Mouse (Mus musculus): ENCODE measurements around the gene Olfr370. TPM values are rescaled to one million over a fixed set of nuclear protein-coding genes. Genes with fewer than 3 reads are reported as not detected.
"Not testable (repeated sequence)": the region's sequence is repeated elsewhere in the genome, so short reads cannot be mapped to it uniquely, and the experiment has no call there.

The Olfr370 gene
- not detected in 2 replicates for polyA plus RNA-seq (2012; rRNA removed)

- Histone ChIP-seq H3K4me1 (ENCODE audit: control insufficient read depth, insufficient read depth, low read length) (no peaks in the 10 kb centered on the region), H3K4me3 (replicated peaks; ENCODE audit: extremely low read depth, low read depth, low read length) (no peak within 1 kb of the TSS)
- no peak for DNase-seq
- TF ChIP-seq POLR2A (IDR thresholded peaks at IDR 0.05; ENCODE audit: borderline replicate concordance, extremely low read depth, low read depth, low read length) (no peak), CTCF (IDR thresholded peaks at IDR 0.05; ENCODE audit: insufficient read depth, low read length) (no peak)
- 63% methylated on average over 3 of the region's 3 CpGs for WGBS
These were observed at the start of gene Olfr370 for GRCm38 (mm10) chr8:83535736-83536135. Olfr370 (plus strand) TSS chr8:83535780.

GRCm38 (mm10) chr8:83511696-83512095, 23.9 kb upstream of the Olfr370 start:
- Histone ChIP-seq H3K4me1 (ENCODE audit: control insufficient read depth, insufficient read depth, low read length) (no peaks in the 10 kb centered on the region), H3K4me3 (replicated peaks; ENCODE audit: extremely low read depth, low read depth, low read length) (no peak overlapping the region)
- WGBS, result 68% methylated on average over 3 of the region's 3 CpGs
- no peak for TF ChIP-seq CTCF (IDR thresholded peaks at IDR 0.05; ENCODE audit: insufficient read depth, low read length)
- no peak for TF ChIP-seq POLR2A (IDR thresholded peaks at IDR 0.05; ENCODE audit: borderline replicate concordance, extremely low read depth, low read depth, low read length)
- DNase-seq, result no peak

- 50% methylated on average over 3 of the region's 3 CpGs for WGBS
- DNase-seq, result no peak
- Histone ChIP-seq H3K4me3 (replicated peaks; ENCODE audit: extremely low read depth, low read depth, low read length) (no peak overlapping the region), H3K4me1 (ENCODE audit: control insufficient read depth, insufficient read depth, low read length) (no peaks in the 10 kb centered on the region)
- TF ChIP-seq POLR2A (IDR thresholded peaks at IDR 0.05; ENCODE audit: borderline replicate concordance, extremely low read depth, low read depth, low read length) (no peak), CTCF (IDR thresholded peaks at IDR 0.05; ENCODE audit: insufficient read depth, low read length) (no peak)
These were observed 15.1 kb upstream of the Olfr370 start for GRCm38 (mm10) chr8:83520432-83520831.

- not testable (repeated sequence) for DNase-seq; H3K4me1 ChIP-seq (ENCODE audit: control insufficient read depth, insufficient read depth, low read length); H3K4me3 ChIP-seq (replicated peaks; ENCODE audit: extremely low read depth, low read depth, low read length)
- 53% methylated on average over 3 of the region's 3 CpGs for WGBS
These were observed 14.7 kb upstream of the Olfr370 start for GRCm38 (mm10) chr8:83520907-83521306.

- no peak overlapping the region for H3K4me3 ChIP-seq (replicated peaks; ENCODE audit: extremely low read depth, low read depth, low read length)
- TF ChIP-seq POLR2A (IDR thresholded peaks at IDR 0.05; ENCODE audit: borderline replicate concordance, extremely low read depth, low read depth, low read length) (no peak), CTCF (IDR thresholded peaks at IDR 0.05; ENCODE audit: insufficient read depth, low read length) (no peak)
- 16% methylated on average over 1 of the region's 1 CpGs for WGBS
- no peak for DNase-seq
- H3K4me1 ChIP-seq (ENCODE audit: control insufficient read depth, insufficient read depth, low read length), result no peaks in the 10 kb centered on the region
These were observed 14.3 kb upstream of the Olfr370 start for GRCm38 (mm10) chr8:83521310-83521709.

- DNase-seq, result no peak
- H3K4me1 ChIP-seq (ENCODE audit: control insufficient read depth, insufficient read depth, low read length), result no peaks in the 10 kb centered on the region
- no peak overlapping the region for H3K4me3 ChIP-seq (replicated peaks; ENCODE audit: extremely low read depth, low read depth, low read length)
- TF ChIP-seq POLR2A (IDR thresholded peaks at IDR 0.05; ENCODE audit: borderline replicate concordance, extremely low read depth, low read depth, low read length) (no peak), CTCF (IDR thresholded peaks at IDR 0.05; ENCODE audit: insufficient read depth, low read length) (no peak)
- WGBS, result 82% methylated on average over 2 of the region's 2 CpGs
These were observed 778 bp upstream of the Olfr370 start for GRCm38 (mm10) chr8:83534802-83535201.

- no peak for DNase-seq
- 62% methylated on average over 3 of the region's 3 CpGs for WGBS
- Histone ChIP-seq H3K4me3 (replicated peaks; ENCODE audit: extremely low read depth, low read depth, low read length) (no peak overlapping the region), H3K4me1 (ENCODE audit: control insufficient read depth, insufficient read depth, low read length) (peaks cover 4% of the 10 kb centered on the region; the same call in 1 of the 2 replicates)
- TF ChIP-seq POLR2A (IDR thresholded peaks at IDR 0.05; ENCODE audit: borderline replicate concordance, extremely low read depth, low read depth, low read length) (no peak), CTCF (IDR thresholded peaks at IDR 0.05; ENCODE audit: insufficient read depth, low read length) (no peak)
These were observed 27.1 kb downstream of the Olfr370 start for GRCm38 (mm10) chr8:83562669-83563068.

- 73% methylated on average over 4 of the region's 4 CpGs for WGBS
These were observed 27.7 kb downstream of the Olfr370 start for GRCm38 (mm10) chr8:83563246-83563645.

GRCm38 (mm10) chr8:83565731-83566375, 30.3 kb downstream of the Olfr370 start:
- H3K4me3 ChIP-seq (replicated peaks; ENCODE audit: extremely low read depth, low read depth, low read length), result no peak overlapping the region
- WGBS, result 77% methylated on average over 9 of the region's 9 CpGs
- no peak for DNase-seq
- TF ChIP-seq POLR2A (IDR thresholded peaks at IDR 0.05; ENCODE audit: borderline replicate concordance, extremely low read depth, low read depth, low read length), result no peak
- TF ChIP-seq CTCF (IDR thresholded peaks at IDR 0.05; ENCODE audit: insufficient read depth, low read length), result peak; percentile 21; the same call in 1 of the 2 replicates
- H3K4me1 ChIP-seq (ENCODE audit: control insufficient read depth, insufficient read depth, low read length), result peaks cover 5% of the 10 kb centered on the region; the same call in 1 of the 2 replicates

More at GRCm38 (mm10) chr8:83563246-83563645, 27.7 kb downstream of the Olfr370 start:
- Histone ChIP-seq H3K4me3 (replicated peaks; ENCODE audit: extremely low read depth, low read depth, low read length) (no peak overlapping the region), H3K4me1 (ENCODE audit: control insufficient read depth, insufficient read depth, low read length) (peaks cover 5% of the 10 kb centered on the region; the same call in 1 of the 2 replicates)
- TF ChIP-seq CTCF (IDR thresholded peaks at IDR 0.05; ENCODE audit: insufficient read depth, low read length) (no peak), POLR2A (IDR thresholded peaks at IDR 0.05; ENCODE audit: borderline replicate concordance, extremely low read depth, low read depth, low read length) (no peak)
- DNase-seq, result no peak
